Mouse (Mus musculus) C2C12 (cell line): ENCODE data around the gene Kcnma1. TPM values are rescaled to one million over a fixed set of nuclear protein-coding genes. Genes with fewer than 3 reads are reported as not detected.

Experiments used
- H3K27me3 ChIP-seq: one replicate; pipeline ENCODE4 v1.6.1; 2011; ENCODE audit not compliant: control insufficient read depth, insufficient read depth, insufficient read length
- H3K36me3 ChIP-seq: one replicate; pipeline ENCODE4 v1.6.1; 2011; ENCODE audit not compliant: control insufficient read depth, insufficient read depth
- H3K4me3 ChIP-seq: one replicate; pipeline ENCODE4 v1.5.1; 2011; ENCODE audit warnings: mild to moderate bottlenecking, control low read depth; ENCODE audit not compliant: poor library complexity, insufficient read depth, severe bottlenecking
- H3K79me2 ChIP-seq: one replicate; pipeline ENCODE4 v1.6.1; 2011; ENCODE audit not compliant: control insufficient read depth, insufficient read depth
- H3K79me3 ChIP-seq: one replicate; pipeline ENCODE4 v1.6.1; 2011; ENCODE audit warnings: low read depth, control low read depth
- H3ac ChIP-seq: one replicate; pipeline ENCODE3; 2011; ENCODE audit warnings: low read depth; ENCODE audit not compliant: control insufficient read depth, insufficient read length
- CEBPB ChIP-seq: IDR thresholded peaks from one replicate; pipeline ENCODE4 v1.6.1; 2011; ENCODE audit warnings: low read depth, mild to moderate bottlenecking, control low read depth, moderate library complexity
- CTCF ChIP-seq: IDR thresholded peaks from one replicate; pipeline ENCODE4 v1.5.1; 2011; ENCODE audit not compliant: control insufficient read depth, insufficient read depth, insufficient read length
- FOSL1 ChIP-seq: IDR thresholded peaks from one replicate; pipeline ENCODE4 v1.8.0; 2011; ENCODE audit warnings: mild to moderate bottlenecking, low read length; ENCODE audit not compliant: poor library complexity, insufficient read depth, severe bottlenecking
- MAX ChIP-seq: IDR thresholded peaks from one replicate; pipeline ENCODE4 v1.6.1; 2011; ENCODE audit warnings: mild to moderate bottlenecking, control low read depth
- MYOD1 ChIP-seq: IDR thresholded peaks from one replicate; pipeline ENCODE4 v1.6.1; 2011; ENCODE audit warnings: low read depth; ENCODE audit not compliant: control insufficient read depth, insufficient read length
- MYOG ChIP-seq: IDR thresholded peaks from one replicate; pipeline ENCODE4 v1.6.1; 2011; ENCODE audit not compliant: control insufficient read depth, insufficient read length; ENCODE audit errors: extremely low read depth
- USF1 ChIP-seq: IDR thresholded peaks from one replicate; pipeline ENCODE4 v1.6.1; 2011; ENCODE audit warnings: low read depth, mild to moderate bottlenecking, control low read depth, moderate library complexity
- polyA plus RNA-seq: library from polyadenylated mRNA; unstranded; fragments of >200 nt; fragmentation: generic; extraction: Trizol; gene quantifications from one replicate; pipeline ENCODE4 v1.2.1, GENCODE M21; 2012; ENCODE audit warnings: missing spikeins

Kcnma1 gene
- polyA plus RNA-seq, 1 experiment = not detected

- H3ac ChIP-seq = no peak overlapping the region
- H3K79me2 ChIP-seq = no peaks in the 10 kb centered on the region
- no peaks in the 10 kb centered on the region for H3K27me3 ChIP-seq
- no peaks in the 10 kb centered on the region for H3K36me3 ChIP-seq
- no peak for TF ChIP-seq USF1
- TF ChIP-seq CEBPB = no peak
- TF ChIP-seq FOSL1 = no peak
- no peak for TF ChIP-seq CTCF
- no peak for TF ChIP-seq MYOD1
- no peak for TF ChIP-seq MAX
- no peak for TF ChIP-seq MYOG
- no peaks in the 10 kb centered on the region for H3K79me3 ChIP-seq
- no peak overlapping the region for H3K4me3 ChIP-seq
These were observed 251.8 kb downstream of the Kcnma1 start for GRCm38 (mm10) chr14:23762471-23762870.

- Histone ChIP-seq H3K4me3 (no peak overlapping the region), H3ac (no peak overlapping the region), H3K27me3 (no peaks in the 10 kb centered on the region), H3K79me2 (no peaks in the 10 kb centered on the region), H3K79me3 (no peaks in the 10 kb centered on the region), H3K36me3 (no peaks in the 10 kb centered on the region)
- TF ChIP-seq MAX (no peak), MYOD1 (no peak), USF1 (no peak), CTCF (no peak)
These were observed 254.7 kb downstream of the Kcnma1 start for GRCm38 (mm10) chr14:23759626-23760025.

- Histone ChIP-seq H3ac (no peak overlapping the region), H3K79me3 (no peaks in the 10 kb centered on the region), H3K36me3 (no peaks in the 10 kb centered on the region), H3K79me2 (no peaks in the 10 kb centered on the region), H3K4me3 (no peak overlapping the region), H3K27me3 (no peaks in the 10 kb centered on the region)
- TF ChIP-seq MYOG (no peak), CTCF (no peak), MYOD1 (no peak), USF1 (no peak), CEBPB (no peak), FOSL1 (no peak), MAX (no peak)
These were observed 255.9 kb downstream of the Kcnma1 start for GRCm38 (mm10) chr14:23758421-23758820.

- Histone ChIP-seq H3K36me3 (no peaks in the 10 kb centered on the region), H3ac (no peak overlapping the region), H3K79me2 (no peaks in the 10 kb centered on the region), H3K27me3 (no peaks in the 10 kb centered on the region), H3K79me3 (no peaks in the 10 kb centered on the region), H3K4me3 (no peak overlapping the region)
- no peak for TF ChIP-seq FOSL1
- no peak for TF ChIP-seq CEBPB
- TF ChIP-seq MYOG = no peak
- TF ChIP-seq MYOD1 = no peak
- no peak for TF ChIP-seq USF1
- TF ChIP-seq CTCF = no peak
These were observed 266.3 kb downstream of the Kcnma1 start for GRCm38 (mm10) chr14:23748011-23748410.

- Histone ChIP-seq H3K4me3 (no peak overlapping the region), H3ac (no peak overlapping the region), H3K27me3 (no peaks in the 10 kb centered on the region), H3K36me3 (no peaks in the 10 kb centered on the region), H3K79me2 (no peaks in the 10 kb centered on the region), H3K79me3 (no peaks in the 10 kb centered on the region)
- TF ChIP-seq FOSL1 (no peak), MYOD1 (no peak), MYOG (no peak), MAX (no peak), USF1 (no peak), CTCF (no peak), CEBPB (no peak)
These were observed 267.3 kb downstream of the Kcnma1 start for GRCm38 (mm10) chr14:23746976-23747375.

- Histone ChIP-seq H3K27me3 (no peaks in the 10 kb centered on the region), H3K79me3 (no peaks in the 10 kb centered on the region), H3ac (no peak overlapping the region), H3K4me3 (no peak overlapping the region), H3K79me2 (no peaks in the 10 kb centered on the region), H3K36me3 (no peaks in the 10 kb centered on the region)
- TF ChIP-seq CEBPB = no peak
- no peak for TF ChIP-seq MAX
- TF ChIP-seq FOSL1 = no peak
- no peak for TF ChIP-seq CTCF
- TF ChIP-seq MYOD1 = no peak
These were observed 272.8 kb downstream of the Kcnma1 start for GRCm38 (mm10) chr14:23741531-23741930.
